Mouse (Mus musculus): Measurements from ENCODE around the gene Adam6a. TPM values are rescaled to one million over a fixed set of nuclear protein-coding genes. Genes with fewer than 3 reads are reported as not detected.
"Not testable (repeated sequence)": the region's sequence is repeated elsewhere in the genome, so short reads cannot be mapped to it uniquely, and the experiment has no call there.

The Adam6a gene
- polyA plus RNA-seq (2011; ENCODE audit: insufficient read depth, insufficient read length, low replicate concordance, missing spikeins): not detected in 2 replicates

DNA sequence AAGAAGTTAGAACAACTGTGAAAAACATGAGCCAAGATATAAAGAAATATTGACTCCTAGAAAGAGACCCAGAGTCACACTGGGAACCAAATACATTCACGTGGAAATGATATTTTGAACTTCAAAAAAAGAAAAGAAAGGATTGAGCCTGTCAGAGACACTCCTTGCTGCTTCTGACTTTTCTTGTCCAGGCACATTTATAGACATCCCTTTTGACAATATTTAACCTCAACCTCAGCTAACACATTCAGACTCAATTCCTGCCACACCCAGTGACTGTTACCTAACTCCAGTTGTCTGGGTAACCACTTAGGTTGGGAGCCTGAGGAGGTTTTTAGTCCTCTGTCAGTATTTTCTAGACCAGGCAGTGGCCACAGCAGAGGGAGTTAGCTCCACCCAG is at the start of gene Adam6a:
Gene Adam6a (plus strand): TSS at position 301 of the 400 bp plus-strand sequence.
- H3K27ac ChIP-seq (ENCODE audit: control insufficient read depth, insufficient read depth, low read depth, low read length, poor library complexity); H3K4me3 ChIP-seq (replicated peaks; ENCODE audit: control insufficient read depth, low read depth, low read length); H3K4me1 ChIP-seq (ENCODE audit: control insufficient read depth, insufficient read depth, low read length): not testable (repeated sequence)
- 80% methylated on average over 1 of the region's 1 CpGs for WGBS

DNA sequence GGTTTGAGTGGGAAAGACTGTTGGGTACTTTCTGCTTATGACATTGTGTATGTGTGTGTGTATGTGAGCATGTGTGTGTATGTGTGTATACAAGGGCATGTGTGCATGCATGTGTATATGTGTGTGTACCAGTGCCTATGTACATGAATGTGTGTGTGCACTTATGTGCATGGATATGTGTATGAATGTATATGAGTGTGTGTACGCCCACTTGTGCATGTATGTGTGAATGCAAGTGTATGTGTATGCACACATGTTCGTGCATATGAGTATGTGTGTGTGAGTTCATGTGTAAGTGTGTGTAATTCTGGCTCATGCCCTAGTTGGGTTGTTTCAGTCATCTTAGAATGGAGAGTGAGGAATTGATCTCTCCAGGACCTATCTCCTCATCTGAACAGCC is 17.8 kb upstream of the Adam6a start:
- Histone ChIP-seq H3K27ac (ENCODE audit: control insufficient read depth, insufficient read depth, low read depth, low read length, poor library complexity) (no peak overlapping the region), H3K4me3 (replicated peaks; ENCODE audit: control insufficient read depth, low read depth, low read length) (no peak overlapping the region), H3K4me1 (ENCODE audit: control insufficient read depth, insufficient read depth, low read length) (no peaks in the 10 kb centered on the region)
- 62% methylated on average over 2 of the region's 2 CpGs for WGBS
- no peak for TF ChIP-seq CTCF (IDR thresholded peaks at IDR 0.05; ENCODE audit: control insufficient read depth, insufficient read depth, low read length)
- no peak for TF ChIP-seq POLR2A (IDR thresholded peaks at IDR 0.05; ENCODE audit: borderline replicate concordance, control insufficient read depth, low read depth, low read length)

DNA sequence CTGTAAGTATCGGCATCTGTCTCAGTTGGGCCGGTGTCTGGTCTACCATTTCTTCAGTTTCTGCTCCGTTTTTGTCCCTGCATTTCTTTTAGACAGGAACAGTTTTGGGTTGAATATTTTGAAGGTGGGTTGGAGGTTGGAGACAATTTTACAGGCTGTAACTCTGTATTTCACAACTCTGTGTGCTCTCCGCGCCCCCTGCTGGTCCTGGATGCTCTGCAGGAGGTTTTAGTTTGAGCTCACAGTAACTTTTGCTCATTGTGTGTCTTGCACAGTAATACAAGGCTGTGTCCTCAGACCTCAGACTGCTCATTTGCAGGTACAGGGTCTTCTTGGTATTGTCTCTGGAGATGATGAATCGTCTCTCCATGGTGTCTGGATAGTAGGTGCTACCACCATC is 34.5 kb downstream of the Adam6a start:
- no peak overlapping the region for H3K4me3 ChIP-seq (replicated peaks; ENCODE audit: control insufficient read depth, low read depth, low read length)
- no peak overlapping the region for H3K27ac ChIP-seq (ENCODE audit: control insufficient read depth, insufficient read depth, low read depth, low read length, poor library complexity)
- WGBS: 55% methylated on average over 6 of the region's 6 CpGs
- TF ChIP-seq CTCF (IDR thresholded peaks at IDR 0.05; ENCODE audit: control insufficient read depth, insufficient read depth, low read length): peak; percentile 45
- TF ChIP-seq POLR2A (IDR thresholded peaks at IDR 0.05; ENCODE audit: borderline replicate concordance, control insufficient read depth, low read depth, low read length): no peak
- H3K4me1 ChIP-seq (ENCODE audit: control insufficient read depth, insufficient read depth, low read length): no peaks in the 10 kb centered on the region

DNA sequence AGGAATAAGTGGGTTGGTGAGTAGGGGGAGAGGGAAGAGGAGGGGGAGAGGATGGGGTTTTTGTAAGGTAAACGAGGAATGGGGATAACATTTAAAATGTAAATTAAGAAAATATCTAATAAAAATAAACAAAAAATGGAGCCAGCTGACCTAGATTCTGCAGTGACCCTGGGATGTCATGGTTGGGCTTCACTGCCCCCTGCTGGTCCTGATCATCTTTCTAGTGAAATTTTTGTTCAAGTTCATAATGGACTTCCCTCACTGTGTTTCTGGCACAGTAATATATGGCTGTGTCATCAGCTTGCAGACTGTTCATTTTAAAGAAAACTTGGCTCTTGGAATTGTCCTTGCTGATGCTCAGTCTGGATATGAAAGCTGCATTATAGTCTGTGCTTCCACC is 44.3 kb downstream of the Adam6a start:
- WGBS: 29% methylated on average over 1 of the region's 1 CpGs
- TF ChIP-seq CTCF (IDR thresholded peaks at IDR 0.05; ENCODE audit: control insufficient read depth, insufficient read depth, low read length): peak; percentile 32; the same call in 1 of the 2 replicates
- TF ChIP-seq POLR2A (IDR thresholded peaks at IDR 0.05; ENCODE audit: borderline replicate concordance, control insufficient read depth, low read depth, low read length): no peak
- no peak overlapping the region for H3K4me3 ChIP-seq (replicated peaks; ENCODE audit: control insufficient read depth, low read depth, low read length)
- no peak overlapping the region for H3K27ac ChIP-seq (ENCODE audit: control insufficient read depth, insufficient read depth, low read depth, low read length, poor library complexity)
- no peaks in the 10 kb centered on the region for H3K4me1 ChIP-seq (ENCODE audit: control insufficient read depth, insufficient read depth, low read length)

Other genes with a start within 250 kb of the Adam6a start
- 0.80 TPM in 1 of 2 replicates, not detected in the other for gene Adam6b, start 54.4 kb upstream of the Adam6a start, polyA plus RNA-seq (2011; ENCODE audit: insufficient read depth, insufficient read length, low replicate concordance, missing spikeins)

Data from bone marrow, adult 2 months (tissue).